Mouse (Mus musculus): ENCODE results near the gene Pdzd2.

Gene Pdzd2

DNA sequence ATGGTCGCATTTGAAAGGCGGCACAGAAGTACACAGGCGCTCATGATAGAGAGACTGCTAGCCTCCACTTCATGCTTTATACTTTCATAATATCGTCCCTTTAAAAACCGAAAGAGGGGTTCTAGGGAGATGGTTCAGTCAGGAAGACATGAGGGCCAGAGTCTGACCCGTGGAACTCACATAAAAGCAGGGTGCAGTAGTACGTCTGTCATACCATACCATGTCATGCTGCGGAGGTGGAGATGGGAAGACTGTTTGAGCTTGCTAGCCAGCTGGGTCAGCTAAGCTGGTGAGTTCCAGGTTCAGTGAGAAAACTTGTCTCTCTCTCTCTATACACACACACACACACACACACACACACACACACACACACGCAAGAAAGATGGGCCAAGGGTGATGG lies 76.4 kb downstream of the Pdzd2 start:
- no peak for DNase-seq

DNA sequence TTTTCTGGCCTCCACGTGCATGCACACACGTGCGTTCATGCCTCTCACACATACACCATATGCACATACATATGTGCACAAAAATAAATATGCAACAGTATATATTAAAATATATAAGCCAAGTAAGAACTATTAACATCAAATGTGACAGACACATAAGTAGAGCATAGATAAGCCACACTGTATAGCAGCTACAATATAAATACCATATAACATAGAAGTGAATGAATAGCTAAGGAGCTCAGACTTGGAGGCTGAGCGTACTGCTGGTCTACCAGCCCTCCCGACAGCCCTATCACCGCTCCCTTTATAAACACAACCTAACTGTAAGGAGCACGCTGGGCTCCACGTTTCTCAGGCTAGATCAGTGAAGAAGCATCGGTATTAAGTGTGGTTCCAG lies 79.4 kb downstream of the Pdzd2 start:
- DNase-seq: no peak

DNA sequence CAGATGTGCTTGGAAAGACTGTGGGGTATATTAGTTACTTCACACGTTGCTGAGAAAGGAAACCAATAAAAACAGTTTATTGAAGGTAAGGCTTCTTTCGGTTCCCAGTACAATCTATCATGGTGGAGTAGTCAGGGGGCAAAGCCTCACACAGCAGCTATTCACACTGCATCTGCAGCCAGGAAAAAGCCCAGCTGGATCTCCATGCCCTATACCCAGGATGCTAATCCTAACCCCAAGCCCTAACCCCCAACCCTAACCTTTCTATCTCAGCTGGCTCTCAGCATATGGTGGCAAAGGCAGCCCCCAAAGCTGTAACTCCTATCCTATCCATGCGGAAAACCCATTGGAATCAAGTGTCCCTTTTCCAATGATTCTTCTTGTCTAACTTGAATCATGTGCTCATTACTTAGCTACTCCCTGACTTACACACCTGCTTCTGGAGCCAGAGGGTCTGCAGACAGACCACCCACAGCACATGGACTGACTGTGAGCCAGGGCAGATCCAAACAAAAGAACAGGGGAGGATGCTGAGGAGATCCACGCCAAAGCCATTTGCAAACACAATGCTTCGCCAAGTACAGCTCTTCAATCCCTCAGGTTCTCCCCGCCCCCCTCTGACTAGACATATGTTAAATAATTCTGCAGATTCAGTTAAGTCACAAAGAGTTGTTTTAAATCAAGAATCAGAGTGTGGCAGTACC lies 83.6 kb downstream of the Pdzd2 start:
- no peak for DNase-seq

DNA sequence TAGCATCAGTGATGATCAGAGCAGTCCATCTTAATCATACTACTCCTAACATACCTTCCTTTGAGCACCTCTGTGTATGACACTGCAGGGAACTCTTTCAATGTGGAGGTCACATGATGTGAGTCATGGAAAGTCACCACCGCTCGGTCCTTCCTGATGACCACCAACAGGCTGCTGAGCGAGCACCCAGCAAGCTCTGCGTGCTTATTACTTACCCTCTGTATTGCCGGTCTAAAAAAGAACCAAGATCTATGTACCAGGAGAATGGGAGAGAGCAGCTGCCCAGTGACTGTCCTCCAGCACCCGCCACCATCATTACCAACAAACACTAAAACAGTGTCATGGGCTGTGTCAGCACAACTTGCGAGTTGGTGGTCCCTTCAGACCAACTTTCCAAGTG lies 84.4 kb downstream of the Pdzd2 start:
- DNase-seq: no peak

DNA sequence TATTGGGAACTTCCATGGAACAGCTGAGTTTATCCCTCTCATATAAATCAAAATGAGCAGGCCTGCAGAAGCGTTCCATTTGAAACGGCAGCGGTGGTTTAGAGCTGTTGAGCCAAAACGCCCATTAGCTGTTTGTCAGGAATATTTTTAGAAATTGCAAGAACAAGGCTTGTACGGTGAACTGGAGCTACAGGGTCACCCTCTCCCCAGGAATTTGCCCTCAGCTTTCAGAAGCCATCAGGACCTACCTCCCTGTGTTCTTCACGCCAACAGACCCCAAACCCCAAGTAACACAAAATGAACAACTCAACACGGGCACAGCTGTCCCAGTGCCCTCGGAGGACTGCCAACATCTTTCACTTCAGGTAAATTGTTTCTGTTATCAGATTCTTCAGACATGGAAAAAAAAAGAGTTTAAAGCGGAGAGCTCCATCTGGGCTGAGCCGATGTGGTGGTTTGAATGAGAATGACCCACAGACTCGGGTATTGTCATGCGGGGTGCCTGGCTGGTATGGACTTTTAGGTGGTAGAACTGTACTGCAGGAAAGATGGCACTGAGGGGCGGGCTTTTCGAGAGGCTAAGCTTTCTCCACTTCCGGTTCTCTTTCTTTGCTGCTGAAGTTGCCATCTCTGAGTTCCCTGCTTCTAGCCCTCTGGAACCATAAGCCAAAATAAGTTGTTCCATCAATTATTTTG lies 87.2 kb downstream of the Pdzd2 start:
- no peak for DNase-seq

DNA sequence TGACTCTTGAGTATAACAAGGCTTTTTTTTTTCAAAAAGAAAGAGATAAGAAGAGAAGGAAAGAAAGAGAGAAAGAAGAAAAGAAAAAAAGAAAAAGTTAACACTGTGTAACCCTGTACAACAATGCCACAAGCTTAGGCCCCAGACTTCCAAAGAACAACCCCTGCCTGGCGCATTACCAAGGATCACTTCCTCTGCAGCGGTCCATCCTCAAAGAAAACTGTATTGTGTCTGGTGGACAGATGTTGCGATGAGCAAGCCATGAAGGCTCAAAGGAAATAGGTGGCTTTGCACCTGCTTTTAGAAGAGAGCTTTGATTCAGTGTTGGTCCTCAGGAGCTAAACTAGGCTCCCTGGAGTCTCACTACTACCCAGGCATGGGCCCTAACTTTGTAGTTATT lies 89.5 kb downstream of the Pdzd2 start:
- no peak for DNase-seq

DNA sequence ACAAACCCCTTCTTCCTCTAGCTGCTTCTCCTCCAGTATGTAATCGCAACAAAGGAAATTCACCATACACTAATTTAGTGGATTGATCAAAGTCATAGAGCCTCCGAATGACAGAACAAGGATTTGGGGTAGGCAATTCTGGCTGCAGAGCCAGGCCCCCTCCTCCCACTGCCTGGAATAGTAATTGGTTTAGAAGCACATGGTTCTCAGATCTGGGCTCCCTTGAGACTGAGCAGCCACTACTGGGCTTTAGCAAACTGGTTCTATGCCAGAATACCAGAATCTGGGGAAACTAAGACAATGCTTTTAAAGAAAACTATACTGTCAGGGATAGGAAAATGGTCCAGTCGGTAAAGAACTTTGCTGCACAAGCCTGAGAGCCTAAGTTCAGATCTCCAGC lies 90.0 kb downstream of the Pdzd2 start:
- DNase-seq: no peak

DNA sequence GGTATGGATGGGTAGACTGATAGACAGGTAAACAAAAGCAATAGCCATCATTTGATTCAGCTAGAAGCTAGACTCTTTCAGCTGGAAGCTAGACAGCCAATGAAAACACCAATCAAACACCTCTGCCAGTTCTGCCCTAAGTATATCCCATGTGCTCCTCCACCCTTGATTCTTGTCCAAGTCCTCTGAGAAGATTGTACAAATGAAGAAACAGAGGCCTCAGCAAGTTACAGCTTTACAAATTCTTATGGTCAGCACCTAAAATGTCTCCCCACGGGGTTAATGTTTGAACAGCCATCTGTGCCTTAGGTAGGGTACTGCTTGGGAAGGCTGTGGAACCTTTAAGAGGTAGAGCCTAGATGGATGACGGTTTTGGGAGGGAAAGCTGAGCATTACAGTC lies 90.6 kb downstream of the Pdzd2 start:
- DNase-seq: no peak

DNA sequence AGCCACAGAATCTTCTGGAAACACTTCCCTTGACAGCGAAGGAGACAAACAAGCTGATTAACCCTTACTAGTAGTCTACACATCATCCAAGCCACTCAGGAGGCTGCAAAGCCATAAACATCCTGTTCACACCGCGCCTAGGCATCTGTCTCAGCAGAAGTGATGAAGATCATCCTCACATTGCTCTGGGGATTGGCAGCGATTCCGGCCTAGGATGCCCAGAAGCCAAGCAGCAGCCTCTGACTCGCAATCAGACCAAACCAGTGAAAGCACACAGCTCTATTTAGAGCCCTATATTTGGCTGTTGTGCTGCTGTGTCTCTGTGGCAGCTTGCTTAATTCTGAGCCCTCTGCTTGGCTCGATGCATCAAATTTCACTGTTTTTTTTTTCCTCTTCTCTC lies 99.0 kb downstream of the Pdzd2 start:
- peak; percentile 41 for DNase-seq

DNA sequence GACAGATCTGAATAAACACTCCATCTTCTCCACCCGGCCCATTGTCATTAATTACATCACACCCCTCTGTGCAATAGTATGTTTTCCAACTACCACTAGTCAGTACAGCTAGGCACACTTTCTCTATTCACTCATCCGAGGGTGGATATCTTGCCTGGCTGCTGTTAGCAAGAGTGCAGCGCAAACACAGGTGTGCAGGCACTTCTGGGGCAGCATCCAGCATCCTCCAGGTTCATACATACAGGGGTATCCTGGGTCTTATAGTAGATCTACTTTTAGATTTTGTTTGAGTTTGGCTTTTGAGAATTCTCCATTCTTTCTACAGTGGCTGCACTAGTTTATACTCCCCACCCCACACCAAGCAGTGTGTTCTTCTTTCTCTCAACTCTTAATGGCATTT lies 99.9 kb downstream of the Pdzd2 start:
- DNase-seq: no peak

DNA sequence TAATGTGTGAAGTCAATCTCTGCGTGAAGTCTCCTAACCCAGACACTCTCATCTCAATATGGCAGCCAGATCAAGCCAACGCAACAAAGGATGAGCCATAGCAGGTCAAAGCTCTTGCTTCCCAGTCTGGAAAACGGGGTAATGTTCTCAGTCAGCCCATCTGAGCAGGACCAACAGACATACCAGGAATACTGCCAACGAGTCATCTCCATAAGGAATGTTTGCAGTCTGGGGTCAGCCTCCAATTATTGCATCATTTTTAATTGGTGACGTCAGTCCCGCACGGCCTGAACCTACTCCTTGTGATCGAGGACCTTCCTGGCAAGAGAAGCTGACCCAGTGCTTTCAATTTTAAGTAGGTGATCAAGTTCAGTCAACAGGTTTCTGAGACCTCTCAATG lies 100.5 kb downstream of the Pdzd2 start:
- no peak for DNase-seq

DNA sequence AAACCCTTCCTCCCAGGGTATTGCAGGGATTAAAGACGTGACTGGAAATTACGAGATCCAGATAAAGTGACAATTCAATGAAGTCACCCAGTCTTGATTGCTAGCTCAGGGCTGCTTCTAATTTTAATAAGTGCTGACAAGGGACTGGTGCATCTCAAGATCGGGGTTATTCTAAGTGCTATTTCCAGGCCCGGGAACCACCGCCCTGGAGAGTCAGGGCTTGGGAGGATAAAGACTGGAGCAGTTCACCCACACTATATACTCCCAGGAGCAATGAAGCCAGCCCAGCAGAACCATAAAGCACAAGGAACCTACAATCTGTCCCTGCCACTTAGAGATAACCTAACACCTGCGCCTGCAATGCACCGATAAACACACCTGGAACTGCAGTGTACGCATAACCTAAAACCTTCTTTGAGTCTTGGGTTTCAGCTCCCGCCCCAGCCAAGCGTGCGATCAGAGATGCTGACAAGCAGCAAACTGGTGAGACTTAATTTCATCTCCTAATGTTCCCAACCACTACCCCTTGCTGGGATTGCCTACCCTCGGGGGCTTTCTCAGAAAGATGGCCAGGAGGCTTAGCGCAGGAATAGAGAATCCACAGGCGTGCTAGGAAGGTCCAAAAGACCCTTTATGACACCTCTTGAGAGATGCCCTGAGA lies 101.2 kb downstream of the Pdzd2 start:
- no peak for DNase-seq

DNA sequence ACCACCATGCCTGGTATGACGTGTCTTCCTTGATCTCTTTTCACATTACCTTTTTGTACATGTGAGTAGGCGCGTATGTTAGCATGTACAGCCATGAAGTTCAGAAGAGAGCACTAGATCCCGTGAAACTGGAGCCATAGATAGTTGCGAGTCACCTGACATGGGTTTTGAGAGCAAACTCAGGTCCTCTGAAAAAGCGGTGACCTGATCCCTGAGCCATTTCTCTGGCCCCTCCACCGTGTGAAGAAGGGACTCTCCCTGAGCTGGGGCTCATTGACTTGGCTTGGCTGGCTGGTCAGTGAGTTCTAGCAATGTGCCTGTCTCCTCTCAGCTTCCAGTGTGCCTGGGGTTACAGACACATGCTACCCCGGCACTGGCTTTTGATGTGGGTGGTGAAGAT lies 102.2 kb downstream of the Pdzd2 start:
- DNase-seq: no peak

DNA sequence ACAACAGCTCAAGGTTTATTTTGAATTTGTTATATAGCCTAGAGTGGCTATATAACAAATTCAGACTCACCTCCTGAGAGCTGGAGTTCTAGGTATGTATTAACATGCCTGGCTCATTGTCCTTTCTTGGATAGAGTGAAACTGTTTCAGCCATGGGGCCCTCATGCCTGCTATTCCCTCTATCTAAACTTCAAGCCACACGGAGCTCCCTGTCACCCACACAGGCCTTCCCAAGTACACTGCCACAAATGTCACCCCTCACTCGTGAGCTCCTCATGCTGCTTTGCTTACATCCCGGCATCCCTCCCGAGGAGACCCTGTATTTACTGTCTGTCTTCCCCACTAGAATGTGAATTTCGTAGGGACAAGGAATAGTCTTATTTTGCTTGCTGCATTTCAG lies 103.3 kb downstream of the Pdzd2 start:
- DNase-seq: no peak

DNA sequence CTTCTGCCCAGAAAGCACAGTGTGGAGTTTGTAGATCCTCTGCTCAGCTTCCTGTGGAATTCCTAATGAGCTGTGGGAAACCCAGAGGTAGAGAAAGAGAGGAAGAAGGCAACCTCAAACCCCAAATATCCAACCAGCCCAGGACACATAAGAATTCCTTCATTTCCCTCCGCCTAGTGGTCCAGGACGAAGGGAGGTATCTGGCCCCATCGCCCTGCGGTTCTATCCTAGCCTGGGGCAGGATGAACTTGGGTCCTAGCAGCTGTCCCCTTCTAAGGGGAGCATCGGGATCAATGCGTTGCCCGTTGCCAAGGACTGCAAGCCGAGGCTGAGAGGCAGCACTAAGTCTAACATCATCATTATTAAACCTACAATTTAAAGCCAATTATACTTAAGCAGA lies 104.8 kb downstream of the Pdzd2 start:
- no peak for DNase-seq

DNA sequence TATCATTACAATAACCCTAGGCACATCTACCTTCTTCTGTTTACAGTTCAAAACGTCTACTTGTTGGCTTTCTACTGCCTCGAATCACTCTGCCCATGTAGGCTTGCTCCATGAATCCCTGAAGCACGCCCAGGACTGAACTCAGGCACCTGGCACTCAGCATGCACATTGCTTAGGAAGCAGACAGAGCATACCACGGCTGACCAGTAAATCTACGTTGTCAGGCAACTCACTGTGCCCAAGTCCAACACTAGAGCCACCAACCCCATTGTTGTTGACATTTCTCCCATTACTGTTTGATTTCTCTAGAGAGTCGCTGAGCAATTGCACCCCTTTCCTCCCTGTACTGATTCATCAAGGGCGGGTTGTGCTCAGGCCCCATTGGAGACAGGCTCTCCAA lies 110.6 kb downstream of the Pdzd2 start:
- DNase-seq: no peak

DNA sequence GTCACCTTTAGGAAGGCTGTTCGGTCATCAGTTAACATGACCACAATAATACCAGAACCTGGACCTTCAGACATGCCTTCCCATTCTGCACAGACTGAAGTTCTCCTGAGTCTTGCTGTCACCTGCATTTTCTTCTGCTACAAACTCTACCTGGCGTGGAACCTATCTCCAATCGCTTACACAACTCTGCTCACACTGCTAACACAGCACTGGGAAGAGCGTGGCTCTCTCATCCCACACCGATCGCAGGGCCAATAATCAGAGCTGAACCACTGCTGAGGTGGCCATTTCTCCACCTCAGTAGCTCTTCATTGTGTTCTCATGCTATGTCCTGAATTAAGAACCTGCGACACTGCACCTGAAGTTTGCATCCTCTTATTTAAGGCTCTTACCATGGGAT lies 111.3 kb downstream of the Pdzd2 start:
- no peak for DNase-seq

DNA sequence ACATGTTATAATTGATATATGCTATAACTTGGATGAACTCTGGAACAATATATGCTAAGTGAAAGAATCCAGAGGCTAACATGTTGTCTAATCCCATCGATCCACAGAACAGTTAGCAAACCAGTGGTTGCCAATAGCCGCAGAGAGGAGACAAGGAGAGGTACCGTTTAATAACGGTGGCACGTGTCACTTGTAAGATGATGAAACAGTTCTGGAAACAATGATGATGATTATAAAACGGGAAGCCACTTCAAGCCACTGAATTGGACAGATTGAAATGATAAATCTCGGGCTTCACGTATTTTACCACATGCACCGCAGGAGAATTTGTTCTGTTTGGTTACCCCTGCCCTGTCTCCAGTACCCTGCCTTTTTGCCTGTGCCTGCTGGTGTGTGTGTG lies 112.8 kb downstream of the Pdzd2 start:
- DNase-seq: no peak

DNA sequence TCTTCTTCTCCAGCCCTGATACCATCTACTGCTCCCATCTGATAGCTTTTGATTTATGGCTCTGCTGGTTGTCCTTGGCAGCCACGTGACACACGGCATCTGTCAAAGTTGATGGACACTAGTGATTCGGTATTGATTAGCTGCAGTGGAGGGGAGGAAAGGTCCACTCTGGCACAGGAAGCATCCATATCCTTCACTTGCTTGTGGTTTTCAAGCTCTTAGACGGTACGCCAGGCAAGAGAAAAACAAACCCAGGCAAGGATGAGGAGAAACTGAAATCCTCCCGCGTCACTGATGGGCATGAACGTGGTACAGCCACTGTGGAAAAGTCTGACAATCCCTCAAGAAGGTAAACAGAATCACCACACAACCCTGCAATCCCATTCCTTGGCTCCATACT lies 113.6 kb downstream of the Pdzd2 start:
- DNase-seq: no peak

DNA sequence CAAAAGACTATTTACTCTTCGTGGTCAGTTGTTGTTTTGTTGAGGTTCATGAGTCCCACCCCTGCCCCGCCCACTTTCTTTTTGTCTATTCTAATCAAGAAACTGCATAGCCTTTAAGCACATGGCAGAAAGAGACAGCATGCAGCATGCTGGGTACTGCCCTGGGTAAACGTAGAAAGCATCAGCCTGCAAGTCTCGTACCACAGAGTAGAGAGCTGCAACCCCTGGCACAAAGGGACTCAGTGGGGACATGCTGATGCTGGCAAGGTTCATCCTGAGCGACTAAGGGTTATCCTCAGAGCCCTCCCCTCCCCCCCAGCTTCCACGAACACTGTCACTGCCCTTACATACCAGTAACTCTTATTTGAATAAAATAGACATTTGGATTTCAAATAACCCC lies 114.2 kb downstream of the Pdzd2 start:
- no peak for DNase-seq

DNA sequence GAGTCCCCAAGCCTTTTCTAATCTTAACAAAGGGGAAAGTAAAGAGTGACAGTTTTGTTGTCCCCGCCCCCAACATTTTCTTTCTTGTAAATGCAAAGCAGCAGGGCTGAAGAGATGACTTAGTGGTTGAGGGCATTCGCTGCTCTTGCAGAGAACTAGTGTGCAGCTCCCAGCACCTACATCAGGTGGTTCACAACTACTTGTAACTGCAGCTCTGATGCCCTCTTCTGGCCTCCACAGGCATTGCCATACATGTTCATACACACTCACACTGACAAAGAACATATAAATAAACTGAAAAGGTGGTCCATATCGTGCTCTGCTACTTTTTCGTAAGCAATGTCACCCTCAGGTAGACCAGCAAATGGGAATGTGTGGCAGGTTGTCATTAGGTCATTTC lies 116.2 kb downstream of the Pdzd2 start:
- no peak for DNase-seq

DNA sequence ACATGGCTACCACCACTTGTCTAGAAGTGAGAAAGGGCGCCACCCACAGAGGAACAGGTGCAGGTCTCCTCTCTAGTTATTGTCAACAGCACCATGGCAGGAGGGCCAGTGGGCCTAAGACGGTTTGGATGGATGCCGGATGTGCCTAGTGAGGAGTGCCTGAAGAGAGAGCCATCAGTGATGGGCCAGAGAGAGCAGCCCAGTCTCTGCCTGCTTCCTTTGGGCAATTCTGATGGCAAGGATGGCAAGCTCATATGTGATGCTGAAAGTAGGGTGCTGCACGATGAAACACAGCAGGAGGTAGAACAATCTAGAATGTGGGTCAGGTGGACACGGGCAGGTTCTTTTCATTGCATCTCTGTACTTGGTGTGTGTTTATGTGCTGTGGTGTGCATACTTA lies 117.0 kb downstream of the Pdzd2 start:
- no peak for DNase-seq

DNA sequence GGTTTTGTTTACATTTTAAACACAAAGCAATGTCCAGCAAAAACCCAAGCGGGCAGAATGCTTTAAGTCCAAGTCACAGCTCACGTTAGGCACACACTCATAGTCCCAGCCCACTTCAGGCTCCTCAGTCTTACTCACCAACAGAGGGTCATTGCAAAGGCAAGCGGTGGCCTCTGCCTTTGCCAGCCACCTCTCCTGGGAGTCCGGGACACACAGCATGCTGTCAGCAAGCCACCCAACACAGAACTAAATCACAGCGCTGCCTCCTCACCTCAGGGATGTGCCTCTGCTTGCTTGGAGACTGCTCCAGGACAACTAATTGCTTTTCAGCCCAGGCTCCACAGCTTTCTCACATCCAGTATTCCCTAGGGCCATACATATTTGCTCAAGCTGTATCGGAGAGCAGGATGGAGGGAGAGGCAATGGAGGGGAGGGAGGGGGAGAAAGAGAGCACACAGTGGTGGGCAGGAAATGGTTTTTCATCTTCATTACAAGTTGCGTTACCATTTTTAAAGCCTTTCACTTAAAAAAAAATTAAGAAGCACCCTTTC lies 117.6 kb downstream of the Pdzd2 start:
- DNase-seq: no peak

DNA sequence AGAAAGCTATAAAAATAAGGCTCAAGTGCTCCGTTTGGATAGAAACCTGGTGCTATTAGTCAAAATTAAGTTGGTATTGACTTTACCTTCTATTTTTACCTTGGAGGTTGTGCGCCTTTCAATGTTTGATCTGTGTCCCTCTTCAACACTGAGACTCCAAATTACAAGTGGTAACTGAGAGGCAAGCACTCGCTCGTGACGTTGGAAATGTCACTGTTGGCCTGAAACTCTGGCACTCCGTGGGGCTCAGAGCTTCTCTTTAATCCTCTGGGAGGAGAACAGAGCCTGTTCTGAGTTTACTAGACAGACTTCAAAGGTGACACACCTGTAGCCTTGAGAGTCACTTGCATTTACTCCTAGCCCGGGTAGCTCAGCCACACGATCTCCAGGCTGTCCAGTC lies 120.5 kb downstream of the Pdzd2 start:
- no peak for DNase-seq
